ENCODE assay signal across 7 mouse cellular contexts in genomic region chr13:119341833-119342232, GRCm38 (mm10).
DNase-seq lines count a peak whose midpoint lies in the region; ATAC-seq and TF ChIP-seq lines count a peak whose summit lies in the region.

No protein-coding gene starts in this region.

- no peak overlapping the region for H3K9ac ChIP-seq in liver, postnatal 0 days (replicated peaks)
- no peak overlapping the region for H3K9ac ChIP-seq in stomach, postnatal 0 days (ENCODE audit: low read length)

- H3K27me3 ChIP-seq in liver, postnatal 0 days (ENCODE audit: insufficient read depth, low read length): no peaks in the 10 kb centered on the region
- no peaks in the 10 kb centered on the region for H3K27me3 ChIP-seq in stomach, postnatal 0 days (ENCODE audit: control insufficient read depth, insufficient read depth, low read length)

- H3K4me2 ChIP-seq in liver, postnatal 0 days (ENCODE audit: low read depth, low read length): no peak overlapping the region
- H3K4me2 ChIP-seq in stomach, postnatal 0 days (replicated peaks; ENCODE audit: low read depth): no peak overlapping the region

- TF ChIP-seq CTCF in liver, postnatal 0 days (IDR thresholded peaks at IDR 0.05; ENCODE audit: low read depth): peak; percentile 86
- peak; percentile 87 for TF ChIP-seq CTCF in stomach, postnatal 0 days (IDR thresholded peaks at IDR 0.05; ENCODE audit: low read depth)

- peak; percentile 62 for ATAC-seq in liver, postnatal 0 days
- no peak for ATAC-seq in stomach, postnatal 0 days (ENCODE audit: low FRiP score, low TSS enrichment)

- no peak for TF ChIP-seq EP300 in liver, postnatal 0 days (IDR thresholded peaks at IDR 0.05; ENCODE audit: low read depth)
- no peak for TF ChIP-seq EP300 in stomach, postnatal 0 days (optimal IDR thresholded peaks at IDR 0.05)

- H3K36me3 ChIP-seq in liver, postnatal 0 days (replicated peaks; ENCODE audit: insufficient read depth, low read length): peaks cover 20% of the 10 kb centered on the region; the same call in 1 of the 2 replicates
- 0 out of 2 replicates have a peak, but pooled peaks cover 4% of the 10 kb centered on the region for H3K36me3 ChIP-seq in stomach, postnatal 0 days (ENCODE audit: control insufficient read depth, insufficient read depth, low read length)

- H3K27ac ChIP-seq in liver, postnatal 0 days (ENCODE audit: low read depth): no peak overlapping the region
- H3K27ac ChIP-seq in stomach, postnatal 0 days (replicated peaks): no peak overlapping the region

- H3K4me3 ChIP-seq in liver, postnatal 0 days (ENCODE audit: low read depth, low read length): no peak overlapping the region
- H3K4me3 ChIP-seq in stomach, postnatal 0 days (ENCODE audit: low read depth, low read length): no peak overlapping the region

- no peaks in the 10 kb centered on the region for H3K9me3 ChIP-seq in liver, postnatal 0 days (ENCODE audit: low read length)
- H3K9me3 ChIP-seq in stomach, postnatal 0 days (ENCODE audit: control insufficient read depth, low read length): no peaks in the 10 kb centered on the region

- DNase-seq in left cerebral cortex, postnatal 4 days: peak; percentile 50
- DNase-seq in left cerebral cortex, adult 8-10 months (ENCODE audit: low spot score in 2 of 2): no peak
- peak; percentile 23 for DNase-seq in MEL-GATA-1-ER (ENCODE audit: extremely low read depth, low read depth)
- DNase-seq in brain, adult 2 months (ENCODE audit: low read depth, low spot score): peak; percentile 56
- peak; percentile 35 for DNase-seq in hindlimb bud, embryonic 11.5 days (ENCODE audit: extremely low spot score, low read depth, low spot score)
- DNase-seq in liver, postnatal 0 days: peak; percentile 69
- peak; percentile 67 for DNase-seq in stomach, postnatal 0 days (ENCODE audit: low spot score)

- WGBS in liver, postnatal 0 days (ENCODE audit: insufficient replicate concordance): 36% methylated on average over 2 of the region's 2 CpGs
- WGBS in stomach, postnatal 0 days: 38% methylated on average over 2 of the region's 2 CpGs

- no peaks in the 10 kb centered on the region for H3K4me1 ChIP-seq in liver, postnatal 0 days (ENCODE audit: insufficient read depth)
- no peaks in the 10 kb centered on the region for H3K4me1 ChIP-seq in stomach, postnatal 0 days (replicated peaks; ENCODE audit: control insufficient read depth, insufficient read depth)

- intact Hi-C loops in left cerebral cortex, postnatal 4 days (cut with DNase I): no loop called here

Comparison
In these comparisons a context has a peak if more than half of its experiments do, and no peak if none do; other contexts are left out.
1. DNase-seq: peak in left cerebral cortex, postnatal 4 days (single experiment), MEL-GATA-1-ER (single experiment), brain, adult 2 months (single experiment), hindlimb bud, embryonic 11.5 days (single experiment), liver, postnatal 0 days (single experiment) and stomach, postnatal 0 days (single experiment); none in left cerebral cortex, adult 8-10 months (0 of 2).